Mouse (Mus musculus) adrenal gland (tissue): Measurements from ENCODE around the gene Necap2.

Source experiments
- intact Hi-C: fragments of 180-260 bp; cut with DNase I; formaldehyde crosslinking; loops from one replicate; pipeline ENCODE4 v1.15.1; 2025
- long read RNA-seq, 2 experiments: library from polyadenylated mRNA; unstranded; transcript quantifications; one replicate each; pipeline ENCODE4 v2.0.0; 2020; ENCODE audit warnings: borderline replicate concordance in 1 of 2; ENCODE audit not compliant: insufficient replicate concordance in 1 of 2

The Necap2 gene
- long read RNA-seq, experiment 1, transcript Necap2-201 (8 exons, 1,906 nt), result major isoform, 72 of 77 reads
- long read RNA-seq, experiment 1, partial matches to known transcripts, result 0 of 77 reads
- long read RNA-seq, experiment 1, other reads (novel, unspliced or antisense), result 5 of 77 reads
- long read RNA-seq, experiment 2, transcript Necap2-201 (8 exons, 1,906 nt), result major isoform, 71 of 80 reads
- long read RNA-seq, experiment 2, partial matches to known transcripts, result 1 of 80 reads
- long read RNA-seq, experiment 2, other reads (novel, unspliced or antisense), result 8 of 80 reads

DNA sequence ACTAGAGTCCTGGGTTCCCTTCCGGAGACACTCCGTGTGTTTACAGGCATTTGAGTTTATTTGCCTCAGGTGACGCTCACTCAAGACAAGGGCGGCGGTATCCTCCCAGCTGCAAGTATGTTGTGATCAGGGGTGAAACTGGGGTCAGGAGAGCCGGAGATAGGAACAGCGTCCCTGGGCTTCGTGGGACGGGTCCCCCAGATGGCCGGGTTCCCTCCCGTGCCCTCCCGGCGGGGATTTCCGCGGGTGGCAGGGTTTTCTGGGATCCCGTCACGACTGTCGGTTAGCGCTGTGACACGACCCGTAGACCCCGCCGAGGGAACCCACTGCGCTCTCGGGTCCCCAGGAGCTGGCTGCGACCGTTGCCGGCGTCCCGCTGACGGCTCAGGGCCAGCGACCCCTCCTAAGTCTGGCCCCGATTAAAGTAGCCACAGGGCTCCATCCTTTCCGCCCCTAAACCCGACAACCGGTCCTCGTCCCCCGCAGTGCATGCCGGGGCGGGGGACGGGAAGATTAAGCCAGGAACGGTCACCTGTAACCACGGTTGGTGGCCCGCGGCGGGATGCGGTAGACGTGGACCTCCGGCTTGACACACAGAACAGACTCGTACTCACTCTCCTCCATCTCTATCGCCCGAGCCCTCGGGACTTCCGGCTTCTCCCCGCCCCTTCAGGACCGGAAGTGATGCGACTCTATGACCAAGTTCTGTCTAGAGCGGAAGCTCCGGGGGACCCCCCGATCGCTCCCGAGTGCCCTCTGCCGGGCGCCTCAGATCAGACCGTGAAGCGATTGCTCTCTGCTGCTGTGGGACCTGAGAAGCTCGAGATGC is at the start of gene Necap2:
Necap2 (minus strand) TSS at position 677 of the 829 bp plus-strand sequence.
- intact Hi-C loops, result no loop called here

DNA sequence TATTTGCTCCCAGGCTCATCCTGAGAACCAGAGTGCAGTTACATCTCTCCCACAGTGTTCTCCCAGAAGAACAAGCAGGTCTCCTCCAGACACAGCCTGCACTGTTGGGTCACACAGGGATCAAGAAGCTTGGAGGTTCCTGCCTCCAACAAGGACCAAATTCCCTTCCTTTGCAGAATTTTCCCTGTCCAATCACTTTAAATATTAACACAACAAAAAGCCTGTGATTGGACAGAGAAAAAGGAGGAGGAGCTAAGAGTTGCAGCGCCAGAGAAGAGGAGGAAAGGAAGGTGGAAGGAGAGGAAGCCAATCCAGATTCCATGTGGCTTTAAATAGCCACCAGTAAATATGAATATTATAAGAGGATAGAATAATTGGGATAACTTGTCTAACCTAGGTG is 44.9 kb upstream of the Necap2 start:
- intact Hi-C loops, result no loop called here

DNA sequence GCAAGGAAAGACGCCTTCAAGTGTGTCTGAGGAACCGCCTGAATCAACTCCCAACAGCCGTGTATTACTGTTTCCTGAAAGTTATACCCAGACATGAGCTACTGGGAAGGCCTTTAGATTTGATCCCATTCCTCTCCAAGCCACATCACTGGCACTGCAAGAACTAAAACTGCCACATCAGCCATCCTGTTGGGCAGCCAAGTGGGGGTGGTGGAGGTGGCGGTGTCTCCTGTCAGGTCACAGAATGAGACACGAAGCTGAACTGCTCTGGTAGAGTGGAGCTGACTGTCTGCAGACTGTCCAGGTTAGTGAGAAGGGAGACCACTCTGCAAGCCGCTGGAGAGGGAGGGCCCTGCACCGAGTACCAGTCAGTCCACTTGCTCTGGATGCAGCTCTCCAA is 44.5 kb upstream of the Necap2 start:
- intact Hi-C loops, result no loop called here

DNA sequence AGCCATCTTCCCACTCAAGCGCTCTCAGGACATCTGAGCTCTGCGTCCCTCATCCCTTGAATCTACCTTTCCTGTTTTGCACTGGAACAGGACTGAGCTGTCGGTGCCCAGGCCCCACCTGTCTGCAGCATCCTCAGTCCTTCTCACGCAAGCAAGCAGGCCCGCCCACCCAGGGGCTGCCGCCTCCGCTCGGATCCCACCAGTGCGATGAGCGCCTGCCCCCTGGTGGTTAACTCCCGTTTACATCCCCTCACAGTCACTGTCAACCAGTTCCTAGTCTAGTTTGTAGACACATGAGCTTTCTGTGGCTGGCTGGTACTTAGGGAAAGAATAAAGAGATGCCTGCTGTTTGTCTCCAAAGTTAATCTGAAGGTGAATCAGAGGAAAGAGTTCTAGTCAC is 42.5 kb upstream of the Necap2 start:
- intact Hi-C loops, result no loop called here

DNA sequence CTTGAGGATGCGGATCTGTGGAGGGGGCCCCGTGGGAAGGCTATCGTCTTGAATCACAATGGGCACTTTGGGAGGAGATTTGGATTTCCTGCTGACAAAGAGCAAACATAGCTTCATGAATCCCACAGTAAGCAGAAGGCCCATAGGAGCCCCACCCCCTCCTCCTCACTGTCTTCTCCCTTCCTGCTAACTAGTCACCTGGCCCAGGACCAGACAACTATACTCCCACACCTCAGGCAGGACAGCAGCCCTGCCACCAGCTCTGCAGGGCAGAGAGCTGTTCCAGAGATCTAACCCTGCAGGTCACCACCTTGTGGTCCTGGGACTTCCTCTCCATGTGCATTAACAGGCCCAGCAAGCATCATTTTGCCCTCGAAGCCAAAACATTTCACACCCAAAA is 40.5 kb upstream of the Necap2 start:
- intact Hi-C loops, result no loop called here

DNA sequence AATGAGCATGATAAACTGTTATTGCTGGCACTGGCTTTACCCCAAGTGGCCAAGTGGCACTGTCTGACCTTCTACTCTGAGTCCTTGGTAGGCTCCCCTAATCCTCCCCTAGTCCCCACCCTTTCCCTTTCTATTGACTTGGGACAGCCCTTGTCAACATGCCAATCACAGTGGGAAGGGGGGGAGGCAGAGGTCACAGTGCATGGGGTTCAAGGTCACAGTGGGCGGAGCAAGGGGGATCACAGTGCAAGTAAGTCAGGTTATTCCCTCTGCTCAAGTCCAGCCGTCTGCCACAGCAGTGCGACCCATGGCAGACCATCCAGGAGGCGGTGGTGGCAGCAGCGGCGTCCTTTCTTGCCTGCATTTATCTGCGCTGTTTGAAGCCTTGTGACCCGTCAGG is 37.2 kb upstream of the Necap2 start:
- intact Hi-C loops, result no loop called here

DNA sequence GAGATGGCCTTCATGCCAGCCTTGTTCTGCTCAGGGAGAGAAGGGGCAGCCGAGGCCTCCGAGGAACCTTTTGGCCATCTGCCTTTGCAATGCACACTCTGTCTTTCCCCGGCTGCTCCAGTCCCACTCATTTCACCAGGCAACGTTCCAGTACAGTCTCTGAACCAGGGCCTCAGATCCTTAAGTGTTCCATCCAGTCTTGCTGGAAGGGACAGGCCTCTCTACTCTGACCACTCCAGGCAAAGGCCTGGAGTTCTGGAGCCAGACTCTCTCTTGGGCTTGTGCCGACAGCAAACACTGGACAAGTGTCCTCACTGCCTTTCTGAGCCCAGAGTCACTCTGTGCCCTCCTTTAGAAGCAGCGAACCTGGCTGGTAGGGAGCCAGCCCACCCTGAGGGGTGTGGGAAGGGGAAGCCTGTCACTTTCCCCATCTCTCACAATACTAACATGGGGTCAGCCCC is 36.4 kb upstream of the Necap2 start:
- intact Hi-C loops, result no loop called here

DNA sequence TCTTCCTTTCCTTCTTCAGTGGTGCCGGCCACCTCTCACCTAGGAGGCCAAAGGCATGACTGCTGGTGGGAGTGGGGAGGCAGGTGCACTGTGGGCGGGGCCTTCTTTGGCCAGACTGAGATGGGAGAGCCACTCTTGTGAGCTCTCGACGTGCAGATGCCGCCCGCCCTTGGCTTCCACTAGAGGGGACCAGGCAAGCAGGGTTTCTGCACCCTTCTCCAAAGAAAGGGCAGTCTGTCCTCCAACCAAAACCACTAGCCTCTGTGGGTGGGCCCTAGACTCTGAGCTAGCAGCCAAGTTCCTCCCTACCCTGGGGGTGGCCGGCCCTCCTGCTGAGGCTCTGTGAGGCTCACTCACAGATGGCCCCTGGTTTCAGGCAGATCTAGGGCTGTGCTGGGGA is 35.7 kb upstream of the Necap2 start:
- intact Hi-C loops, result no loop called here

DNA sequence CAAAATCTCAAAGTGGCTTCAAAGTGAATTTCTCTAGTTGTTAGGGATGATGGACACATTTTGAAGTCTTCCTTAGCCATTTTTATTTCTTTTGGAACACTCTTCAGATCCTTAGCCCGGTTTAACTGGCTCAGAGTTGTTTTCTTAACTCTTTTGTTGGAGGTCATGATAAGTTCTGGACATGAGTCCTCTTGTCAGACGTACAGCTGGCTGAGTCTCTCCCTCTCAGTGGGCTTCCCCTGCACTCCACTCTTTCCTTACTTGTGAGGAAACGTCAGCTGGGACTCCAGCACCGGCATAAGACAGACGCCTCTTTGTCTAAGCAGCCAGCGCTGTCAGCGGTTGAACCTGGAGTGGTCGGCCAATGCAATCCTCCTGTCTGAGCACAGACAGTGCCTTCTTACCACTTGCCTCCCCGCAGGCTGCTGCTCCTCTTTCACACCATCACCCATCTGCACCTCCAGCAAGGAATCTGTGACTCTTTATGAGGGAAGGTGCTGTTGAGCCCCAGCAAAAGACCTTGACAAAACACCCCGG is 30.1 kb upstream of the Necap2 start:
- intact Hi-C loops, result no loop called here

DNA sequence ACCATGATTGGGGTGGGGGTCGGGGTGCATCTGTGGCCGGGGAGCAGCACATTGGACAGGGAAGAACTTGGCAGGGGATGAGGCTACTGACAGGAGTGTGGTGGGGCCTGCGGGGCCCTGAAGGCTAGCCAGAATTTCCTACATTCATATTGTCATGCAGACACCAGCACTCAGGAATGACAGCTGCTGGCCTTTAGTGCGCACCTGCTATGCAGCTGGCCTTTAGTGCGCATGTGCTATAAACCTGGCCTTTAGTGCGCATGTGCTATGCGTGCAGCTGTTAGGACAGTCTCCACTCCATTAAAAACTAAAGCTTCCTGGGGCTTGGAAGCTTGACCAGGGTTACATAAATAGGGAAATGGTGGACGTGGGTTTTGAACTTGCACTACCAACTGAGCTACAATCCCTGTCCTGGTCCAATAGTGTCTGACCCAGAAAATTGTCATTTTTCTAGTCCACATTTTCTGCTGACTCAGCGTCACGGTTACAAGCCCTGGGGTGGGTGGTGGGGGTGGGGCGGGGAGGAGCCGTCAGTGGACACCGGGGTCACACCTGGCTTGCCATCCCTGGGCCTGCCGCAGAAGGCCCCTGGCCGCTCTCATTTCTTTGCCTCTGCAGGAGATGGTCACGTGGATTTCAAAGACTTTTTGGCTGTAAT is 28.5 kb upstream of the Necap2 start:
- intact Hi-C loops, result no loop called here

DNA sequence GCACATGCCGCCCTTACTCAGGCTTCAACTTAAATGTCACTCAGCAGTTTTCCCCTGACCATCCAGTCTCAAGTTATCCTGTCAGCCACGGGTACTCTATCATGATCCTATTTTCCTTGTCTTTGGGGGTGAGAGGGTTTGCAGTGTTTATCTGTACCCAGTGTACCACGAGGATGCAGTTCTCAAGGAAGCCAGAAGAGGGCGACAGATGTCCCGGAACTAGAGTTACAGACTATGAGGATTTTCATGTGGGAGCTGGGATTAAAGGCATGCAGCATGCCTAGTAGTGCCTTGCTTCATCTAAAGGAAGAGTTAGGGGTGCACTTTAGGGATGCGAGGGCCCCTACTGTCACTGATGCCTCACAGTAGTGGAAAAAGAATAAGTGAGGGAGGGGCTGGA is 23.7 kb upstream of the Necap2 start:
- intact Hi-C loops, result no loop called here

DNA sequence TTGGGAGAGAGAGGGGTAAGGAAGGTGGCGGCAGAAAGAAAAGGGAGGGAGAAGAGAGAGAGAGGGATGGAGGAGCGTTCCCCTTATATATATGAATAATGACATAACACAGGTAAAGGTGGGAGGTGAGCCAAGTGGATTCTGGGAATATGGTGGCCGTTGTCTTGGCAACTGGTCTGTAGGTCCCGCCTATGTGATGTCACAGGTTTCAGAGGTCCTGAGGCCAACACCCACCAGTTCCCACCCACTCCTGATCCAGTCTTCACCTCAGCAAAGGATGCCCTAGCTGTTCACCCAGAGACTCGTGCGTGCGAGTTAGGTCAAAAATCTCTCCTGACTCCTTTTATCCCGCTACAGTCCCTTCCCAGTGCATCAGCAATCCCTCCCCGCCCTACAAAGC is 23.1 kb upstream of the Necap2 start:
- intact Hi-C loops, result no loop called here

DNA sequence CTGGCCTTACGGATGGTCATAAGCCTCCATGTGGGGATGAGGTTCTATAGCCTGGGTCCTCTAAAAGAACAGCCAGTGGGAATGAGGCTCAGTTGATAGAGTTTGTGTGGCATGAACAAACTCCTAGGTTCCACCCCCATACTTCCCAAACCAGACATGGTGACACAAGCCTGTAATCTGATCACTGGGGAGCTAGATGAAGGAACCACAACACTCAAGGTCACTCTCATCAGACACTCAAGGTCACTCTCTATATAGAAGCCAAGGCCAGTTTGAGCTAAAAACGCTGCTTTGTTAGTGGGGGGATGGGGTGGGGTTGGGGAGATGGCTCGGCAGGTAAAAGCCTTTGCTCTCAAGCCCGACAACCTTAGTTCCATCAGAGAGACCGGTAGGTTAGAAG is 21.8 kb upstream of the Necap2 start:
- intact Hi-C loops, result no loop called here

DNA sequence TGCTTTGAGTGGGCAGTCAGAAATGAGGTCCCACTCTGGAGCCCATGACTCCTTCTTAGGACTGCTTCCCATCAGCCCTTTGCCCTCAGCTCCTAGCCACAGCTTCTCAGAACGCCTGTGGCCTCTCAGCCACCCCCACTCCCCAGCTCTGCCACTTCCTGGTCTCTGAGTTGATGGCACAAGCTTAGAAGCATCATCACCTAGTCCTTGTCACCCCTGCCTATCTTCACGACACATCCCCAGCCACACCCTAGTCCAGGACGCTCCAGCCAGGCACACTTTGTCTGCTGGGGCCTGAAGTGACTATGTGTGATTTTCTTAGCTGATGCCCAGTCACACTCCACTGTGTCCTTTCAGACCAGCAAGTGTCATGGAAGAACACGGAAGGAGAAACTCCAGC is 20.8 kb upstream of the Necap2 start:
- intact Hi-C loops, result no loop called here

DNA sequence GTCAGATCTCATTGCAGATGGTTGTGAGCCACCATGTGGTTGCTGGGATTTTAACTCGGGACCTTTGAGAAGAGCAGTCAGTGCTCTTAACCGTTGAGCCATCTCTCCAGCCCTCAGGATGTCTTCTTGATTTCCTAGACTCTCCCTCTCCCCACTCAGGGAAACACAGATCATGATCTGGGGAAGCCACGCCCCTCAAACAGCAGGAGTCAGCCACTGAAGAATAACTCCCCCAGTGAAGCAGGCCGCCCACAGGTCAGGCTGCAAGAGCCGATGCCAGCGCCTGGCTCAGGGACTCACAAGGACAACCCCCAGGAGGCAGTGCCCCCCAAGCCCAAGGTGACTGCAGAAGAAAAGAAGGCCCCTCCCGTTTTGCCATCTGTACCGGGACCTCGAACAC is 18.6 kb upstream of the Necap2 start:
- intact Hi-C loops, result no loop called here

DNA sequence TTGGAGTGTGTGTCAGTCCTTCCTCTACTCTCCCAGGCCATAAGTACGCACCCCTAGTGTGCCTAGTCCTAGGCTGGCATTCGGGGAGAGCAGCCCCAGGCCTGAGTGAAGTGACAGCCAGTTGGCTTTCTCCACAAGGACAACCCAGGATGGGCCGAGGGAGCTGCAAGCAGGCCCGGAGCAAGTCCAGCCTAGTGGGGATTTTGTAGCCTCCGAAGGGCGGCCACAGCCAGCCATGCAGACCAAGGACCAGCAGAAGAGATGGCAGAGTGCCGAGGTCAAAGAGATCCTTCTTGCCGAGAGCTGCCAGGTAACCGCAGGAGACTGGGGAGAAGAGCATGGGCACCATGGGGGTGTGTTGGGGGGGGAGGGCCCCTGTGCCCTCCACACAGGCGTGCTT is 16.9 kb upstream of the Necap2 start:
- intact Hi-C loops, result no loop called here

DNA sequence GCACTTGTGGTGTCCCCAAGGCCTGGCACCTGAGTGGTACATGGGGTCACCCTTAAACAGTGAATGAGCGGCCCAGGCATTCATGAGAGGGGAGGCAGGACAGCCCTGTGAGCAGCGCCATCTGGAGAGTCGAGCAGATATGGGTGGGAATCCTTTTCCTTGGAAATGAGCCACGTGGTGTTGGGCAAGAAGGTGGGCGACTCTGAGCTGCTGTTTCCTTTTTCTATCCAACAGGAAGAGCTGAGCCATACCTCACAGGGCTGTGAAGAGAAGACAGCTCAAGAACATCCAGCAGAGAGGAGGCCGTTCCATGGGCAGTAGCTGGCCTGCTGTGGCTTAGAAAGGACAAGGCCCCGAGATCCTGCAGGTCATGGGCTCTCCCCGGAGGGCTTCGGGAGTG is 10.6 kb upstream of the Necap2 start:
- intact Hi-C loops, result no loop called here

DNA sequence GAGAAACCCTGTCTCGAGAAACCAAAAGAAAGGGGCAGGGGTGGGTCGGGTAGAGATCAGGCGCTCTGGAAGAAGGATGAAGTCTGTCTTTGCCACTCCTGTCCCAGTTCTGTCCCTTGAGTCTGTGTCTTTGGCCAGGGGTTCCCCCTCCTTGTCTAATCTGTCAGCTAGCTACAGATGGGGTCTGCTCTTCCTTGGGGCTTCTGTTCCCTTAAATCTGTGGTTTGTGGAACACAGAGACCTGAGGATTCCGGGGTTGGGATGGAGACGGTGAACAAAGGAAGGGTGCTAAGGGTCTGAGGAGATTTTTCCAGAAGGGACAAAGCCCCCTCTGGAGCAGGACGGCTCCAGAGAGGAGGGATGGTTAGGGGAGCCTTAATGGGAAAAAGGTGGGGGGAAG is 9.9 kb upstream of the Necap2 start, which contains the start of gene Spata21:
Spata21 (plus strand) TSS at position 301 of the 400 bp plus-strand sequence.
- intact Hi-C loops, result no loop called here

DNA sequence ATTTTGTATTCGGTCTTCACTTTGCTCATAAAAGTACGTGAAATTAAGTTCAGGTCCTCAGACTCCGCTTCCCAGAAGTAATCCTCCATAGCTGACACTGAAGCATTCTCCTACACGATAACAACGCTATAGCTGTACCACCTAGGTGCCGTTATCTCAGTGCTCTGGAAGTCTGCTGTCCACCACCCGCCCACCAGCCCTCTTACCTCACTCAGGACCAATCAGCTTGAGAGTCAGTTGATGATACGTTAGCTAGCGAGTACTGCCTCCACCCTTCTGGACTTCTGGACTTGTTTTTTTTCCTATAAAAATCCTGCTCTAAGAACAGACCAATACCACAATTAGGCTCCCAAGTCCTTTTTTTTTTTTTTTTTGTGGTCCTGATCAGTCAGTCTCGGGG is 8.7 kb upstream of the Necap2 start:
- intact Hi-C loops, result no loop called here

DNA sequence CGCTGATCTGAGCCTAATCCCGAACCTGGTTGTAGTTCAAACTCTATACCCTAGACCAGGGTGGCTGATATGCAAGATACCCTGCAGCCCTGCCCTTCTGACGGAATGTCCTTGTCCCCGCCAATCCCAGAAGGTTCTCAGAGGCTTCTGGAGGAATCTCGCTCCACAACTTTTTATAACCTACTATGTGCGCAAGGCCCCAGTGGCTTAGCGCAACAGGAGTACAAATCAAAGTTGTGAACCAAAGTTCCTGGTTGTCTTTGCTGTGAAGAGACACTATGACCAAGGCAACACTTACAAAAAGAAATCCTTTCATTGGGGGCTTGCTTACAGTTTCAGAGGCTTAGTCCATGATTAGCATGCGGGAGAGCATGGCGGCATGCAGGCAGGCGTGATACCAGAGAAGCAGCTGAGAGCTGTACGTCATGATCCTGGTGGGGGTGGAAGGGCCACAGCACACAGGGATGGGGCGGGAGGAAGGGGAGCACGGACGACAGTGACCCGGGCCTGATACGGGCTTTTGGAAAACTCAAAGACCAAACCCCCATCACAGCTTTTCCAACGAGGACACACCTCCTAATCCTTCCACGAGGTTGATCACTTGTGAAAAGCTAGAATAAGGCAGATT is 467 bp upstream of the Necap2 start:
- intact Hi-C loops, result no loop called here

DNA sequence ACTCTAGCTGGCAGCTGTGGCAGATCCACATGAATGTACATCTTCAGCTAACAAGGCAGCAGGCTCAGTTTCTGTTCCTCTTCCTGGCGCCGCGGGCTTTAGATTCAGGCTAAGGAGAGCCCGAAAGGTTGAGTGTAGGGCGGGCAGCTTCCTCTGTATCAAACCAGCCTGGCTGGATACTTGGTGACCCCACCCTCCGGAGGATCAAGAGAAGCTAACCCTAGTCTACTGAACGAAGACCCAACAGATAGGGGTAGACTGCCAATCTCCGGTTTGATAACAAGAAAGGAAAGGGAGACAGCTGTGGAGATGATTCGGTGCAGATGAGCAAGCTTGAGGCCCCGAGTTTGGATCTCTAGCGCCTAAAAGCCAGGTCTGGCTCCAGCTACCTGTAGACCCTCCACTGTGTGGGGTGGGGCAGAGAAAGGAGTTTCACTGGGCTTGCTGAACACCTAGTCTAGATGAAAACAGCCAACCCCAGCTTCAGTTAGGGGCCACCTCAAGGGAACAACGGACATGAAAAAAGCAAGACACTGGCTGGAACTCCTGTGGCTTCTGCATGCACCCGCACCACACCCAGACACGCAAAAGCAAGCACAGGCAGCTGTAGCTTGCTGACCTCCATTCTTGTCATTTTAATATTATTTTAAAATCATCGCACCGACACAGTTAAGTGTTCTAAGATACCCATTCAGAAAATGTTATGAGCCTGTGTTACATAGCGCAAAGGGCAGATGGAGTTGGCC is 1.2 kb downstream of the Necap2 start:
- intact Hi-C loops, result no loop called here
